Mouse (Mus musculus) right cerebral cortex, postnatal 25 days (tissue): ENCODE data around the gene Adsl.
"Not testable (repeated sequence)": the region's sequence is repeated elsewhere in the genome, so short reads cannot be mapped to it uniquely, and the experiment has no call there.

Source experiments
- DNase-seq: peaks from one replicate; pipeline ENCODE4 v3.0.0; 2022

Adsl gene

GRCm38 (mm10) chr15:80948145-80949135, at the start of gene Adsl:
Gene Adsl, plus strand, starts transcription at chr15:80948490.
- peak; percentile 87 for DNase-seq

DNA sequence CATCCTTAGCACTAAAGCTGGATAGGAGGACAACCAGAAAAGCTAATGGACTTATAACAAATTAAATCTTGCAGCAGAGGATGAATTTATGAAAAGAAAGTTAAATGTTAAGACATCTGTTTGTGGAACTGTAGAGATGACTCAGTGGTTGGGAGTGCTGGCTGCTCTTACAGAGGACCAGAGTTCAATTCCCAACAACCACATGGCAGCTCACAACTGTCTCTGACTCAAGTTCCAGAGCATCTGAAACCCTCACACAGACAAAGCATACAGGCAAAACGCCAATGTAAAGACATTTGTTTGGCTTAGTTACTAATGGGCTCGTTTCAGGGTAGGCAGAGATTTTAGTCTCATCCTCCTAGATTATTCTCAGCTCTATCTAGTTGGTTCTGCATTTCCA, 48.5 kb upstream of the Adsl start:
- DNase-seq = no peak

- peak; percentile 14 for DNase-seq
Measured at GRCm38 (mm10) chr15:80901806-80902513, 46.3 kb upstream of the Adsl start.

DNA sequence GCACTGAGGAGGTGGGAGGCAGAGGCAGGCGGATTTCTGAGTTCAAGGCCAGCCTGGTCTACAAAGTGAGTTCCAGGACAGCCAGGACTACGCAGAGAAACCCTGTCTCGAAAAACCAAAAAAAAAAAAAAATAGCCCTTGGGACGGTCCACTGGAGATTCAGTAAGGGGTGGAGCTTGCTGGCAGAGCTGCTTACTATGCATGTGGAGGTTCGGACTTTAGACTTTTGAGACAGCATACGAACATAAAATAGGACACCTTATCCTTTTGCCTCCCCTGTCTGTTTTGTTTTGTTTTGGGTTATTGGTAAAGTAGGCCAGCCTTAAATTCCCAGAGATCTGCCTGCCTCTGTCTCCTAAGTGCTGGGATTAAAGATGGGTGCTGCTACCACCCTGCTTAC, 43.5 kb upstream of the Adsl start:
- DNase-seq = not testable (repeated sequence)

DNA sequence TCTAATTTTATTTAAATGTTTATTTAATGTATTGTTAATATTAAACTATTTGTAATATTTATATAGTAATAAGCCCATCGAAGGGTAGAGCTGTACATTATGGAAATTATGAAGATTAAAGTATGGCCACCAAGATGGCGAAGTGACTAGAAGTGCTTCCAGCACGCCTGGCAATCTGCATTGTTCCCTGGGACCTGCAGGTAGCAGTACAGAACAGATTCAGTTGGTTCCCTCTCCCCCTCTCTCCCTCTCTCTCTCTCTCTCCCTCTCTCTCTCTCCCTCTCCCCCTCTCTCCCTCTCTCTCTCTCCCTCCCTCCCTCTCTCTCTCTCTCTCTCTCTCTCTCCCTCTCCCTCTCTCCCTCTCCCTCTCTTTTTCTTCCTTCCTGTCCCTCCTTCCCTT, 38.1 kb upstream of the Adsl start:
- no peak for DNase-seq

GRCm38 (mm10) chr15:80910790-80911531, 37.3 kb upstream of the Adsl start:
- DNase-seq = no peak

DNA sequence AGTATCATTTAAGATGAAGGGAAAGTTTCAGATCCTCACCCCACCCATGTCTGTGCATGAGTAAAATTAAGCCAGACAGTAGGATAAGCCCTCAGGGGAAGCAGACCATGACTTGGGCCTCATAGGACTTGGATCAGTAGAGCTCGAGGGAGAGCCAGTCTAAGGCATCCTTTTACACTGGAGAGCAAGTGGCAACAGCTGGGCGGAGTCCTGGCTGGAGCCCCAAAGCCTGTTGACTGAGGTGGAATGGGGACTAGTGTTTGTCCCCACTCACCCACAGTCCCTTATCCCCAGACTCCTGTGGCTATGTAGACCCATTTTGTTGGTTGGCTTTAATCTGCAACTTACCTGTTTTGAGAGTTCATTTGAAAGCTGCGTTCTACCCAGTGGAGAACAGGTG, 36.1 kb upstream of the Adsl start:
- DNase-seq = no peak

- no peak for DNase-seq
Measured at GRCm38 (mm10) chr15:80913803-80914202, 34.5 kb upstream of the Adsl start.

- no peak for DNase-seq
Measured at GRCm38 (mm10) chr15:80915850-80916249, 32.4 kb upstream of the Adsl start.

DNA sequence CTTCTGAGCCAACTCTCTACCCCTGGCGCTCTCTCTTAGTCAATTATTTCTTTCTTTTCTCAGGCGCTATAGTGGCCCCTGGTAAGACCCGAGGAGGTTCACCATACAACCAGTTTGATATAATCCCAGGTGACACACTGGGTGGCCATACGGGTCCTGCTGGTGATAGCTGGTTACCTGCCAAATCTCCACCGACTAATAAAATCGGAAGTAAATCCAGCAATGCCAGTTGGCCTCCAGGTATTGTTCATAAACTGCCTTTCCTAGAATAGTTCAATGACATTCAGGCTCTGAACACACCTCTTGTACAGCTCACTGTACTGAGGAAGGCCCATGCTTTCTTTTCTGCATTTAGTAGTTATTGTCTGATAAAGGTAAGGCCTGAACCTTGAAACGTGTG, 31.7 kb upstream of the Adsl start:
- no peak for DNase-seq

GRCm38 (mm10) chr15:80920346-80920745, 27.9 kb upstream of the Adsl start:
- no peak for DNase-seq

- no peak for DNase-seq
Measured at GRCm38 (mm10) chr15:80921781-80922180, 26.5 kb upstream of the Adsl start.

DNA sequence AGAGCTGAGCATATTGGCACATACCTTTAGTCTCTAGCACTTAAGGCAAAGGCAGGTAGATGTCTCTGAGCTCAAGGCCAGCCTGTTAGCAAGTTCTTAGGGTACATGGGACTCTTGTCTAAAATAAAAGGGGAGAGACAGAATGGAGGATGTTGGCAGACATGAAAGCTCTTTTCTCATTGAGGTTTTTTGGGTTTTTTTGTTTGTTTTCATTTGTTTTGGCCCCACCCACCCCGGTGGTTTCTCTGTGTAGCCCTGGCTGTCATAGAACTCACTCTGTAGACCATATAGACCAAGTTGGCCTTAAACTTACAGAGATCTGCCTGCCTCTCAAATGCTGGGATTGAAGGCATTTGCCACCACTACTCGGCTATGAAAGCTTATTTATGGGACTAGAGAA, 24.1 kb upstream of the Adsl start:
- no peak for DNase-seq

DNA sequence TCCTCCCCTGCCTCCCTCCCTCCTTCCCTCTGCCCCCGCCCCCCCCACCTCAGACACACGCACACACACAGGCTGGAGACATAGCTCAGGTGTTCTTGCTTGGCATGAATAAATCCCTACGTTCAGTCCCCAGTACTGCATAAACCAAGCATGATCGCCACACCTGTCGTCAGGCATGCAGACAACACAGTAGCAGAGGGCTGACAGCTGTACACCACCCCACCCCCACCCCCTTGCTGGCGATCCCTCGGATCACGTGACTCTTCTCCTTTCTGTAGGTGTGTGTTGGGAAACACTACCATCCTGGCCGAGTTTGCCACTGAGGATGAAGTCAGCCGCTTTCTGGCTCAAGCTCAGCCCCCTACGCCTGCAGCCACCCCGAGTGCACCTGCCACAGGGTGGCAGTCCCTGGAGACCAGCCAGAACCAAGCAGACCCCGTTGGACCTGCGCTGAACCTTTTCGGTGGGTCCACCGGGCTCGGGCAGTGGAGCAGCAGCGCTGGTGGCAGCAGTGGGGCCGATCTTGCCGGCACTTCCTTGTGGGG, 19.4 kb upstream of the Adsl start:
- no peak for DNase-seq

- DNase-seq = no peak
Measured at GRCm38 (mm10) chr15:80930048-80930571, 18.2 kb upstream of the Adsl start.

- DNase-seq = not testable (repeated sequence)
Measured at GRCm38 (mm10) chr15:80930676-80931320, 17.5 kb upstream of the Adsl start.

DNA sequence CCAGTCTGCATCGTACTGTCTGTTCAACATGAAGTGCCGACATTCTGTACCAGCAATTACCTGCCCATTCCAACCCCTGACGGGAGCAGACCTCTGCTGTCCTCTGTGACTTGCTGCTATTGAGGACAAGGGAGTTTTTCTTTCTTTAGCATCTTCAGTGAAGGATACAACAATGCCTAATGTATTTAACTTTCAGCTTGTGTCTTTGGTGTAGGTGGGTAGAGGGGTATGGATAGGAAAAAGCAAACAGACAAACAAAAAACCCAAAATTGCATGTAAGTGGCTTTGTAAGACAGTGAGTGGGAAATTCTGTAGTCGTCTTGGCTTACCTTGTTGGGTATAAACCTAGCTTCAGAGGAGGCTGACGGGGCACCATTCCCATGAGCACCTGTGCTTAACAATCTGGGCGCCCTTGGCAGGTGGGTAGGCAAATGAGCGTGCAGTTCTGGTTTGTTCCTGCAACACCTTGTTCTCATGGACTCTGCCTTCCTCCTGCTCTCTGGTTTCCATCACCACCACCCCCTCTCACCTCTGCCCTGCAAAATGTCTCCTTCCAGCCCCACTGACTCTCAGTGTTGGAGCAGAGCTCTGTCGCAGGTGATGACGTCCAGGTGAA, 16.8 kb upstream of the Adsl start:
- no peak for DNase-seq

- DNase-seq = no peak
Measured at GRCm38 (mm10) chr15:80934841-80935240, 13.4 kb upstream of the Adsl start.

GRCm38 (mm10) chr15:80936686-80937085, 11.6 kb upstream of the Adsl start:
- DNase-seq = no peak

GRCm38 (mm10) chr15:80938615-80939014, 9.7 kb upstream of the Adsl start:
- DNase-seq = no peak

GRCm38 (mm10) chr15:80939401-80939800, 8.9 kb upstream of the Adsl start:
- DNase-seq = no peak
